Mouse (Mus musculus): ENCODE results near the gene Spry1.

Spry1 gene

DNA sequence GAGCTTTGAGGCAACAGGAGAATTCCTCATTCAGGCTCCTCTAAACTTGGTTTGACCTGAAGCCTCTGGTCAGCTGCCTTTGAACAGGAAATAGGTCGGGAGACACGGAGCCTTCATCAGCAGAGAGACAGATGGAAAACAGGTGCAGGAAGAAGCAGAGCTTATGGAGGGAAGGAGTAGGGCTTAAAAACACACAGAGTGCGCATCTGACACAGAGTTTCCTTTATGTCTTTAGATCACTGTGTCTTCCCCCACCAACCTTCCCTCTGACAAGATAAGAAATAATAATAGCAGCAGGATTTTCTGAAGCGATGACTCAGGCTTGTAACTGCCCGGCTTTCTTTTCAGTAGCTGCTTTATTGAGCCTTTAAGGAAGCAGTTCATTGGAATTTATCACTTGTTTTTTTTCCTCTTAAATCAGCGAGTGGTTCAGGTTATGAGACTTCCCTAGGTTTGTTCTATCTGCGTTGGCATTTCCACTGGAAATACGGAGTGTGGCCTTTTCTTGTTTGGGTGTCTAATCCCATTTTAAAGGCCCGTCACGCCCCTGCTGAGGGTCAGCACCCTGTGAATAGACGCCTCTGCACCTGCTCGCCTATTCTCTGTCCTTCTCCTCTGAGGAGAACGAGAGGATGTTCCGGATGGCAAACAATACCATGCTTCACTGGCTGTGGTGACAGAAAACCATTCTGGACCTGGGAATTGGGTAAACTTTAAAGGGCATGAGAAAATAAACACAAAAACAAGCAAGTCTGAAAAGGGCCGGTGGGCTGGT is 32.7 kb downstream of the Spry1 start:
- DNase-seq: no peak

DNA sequence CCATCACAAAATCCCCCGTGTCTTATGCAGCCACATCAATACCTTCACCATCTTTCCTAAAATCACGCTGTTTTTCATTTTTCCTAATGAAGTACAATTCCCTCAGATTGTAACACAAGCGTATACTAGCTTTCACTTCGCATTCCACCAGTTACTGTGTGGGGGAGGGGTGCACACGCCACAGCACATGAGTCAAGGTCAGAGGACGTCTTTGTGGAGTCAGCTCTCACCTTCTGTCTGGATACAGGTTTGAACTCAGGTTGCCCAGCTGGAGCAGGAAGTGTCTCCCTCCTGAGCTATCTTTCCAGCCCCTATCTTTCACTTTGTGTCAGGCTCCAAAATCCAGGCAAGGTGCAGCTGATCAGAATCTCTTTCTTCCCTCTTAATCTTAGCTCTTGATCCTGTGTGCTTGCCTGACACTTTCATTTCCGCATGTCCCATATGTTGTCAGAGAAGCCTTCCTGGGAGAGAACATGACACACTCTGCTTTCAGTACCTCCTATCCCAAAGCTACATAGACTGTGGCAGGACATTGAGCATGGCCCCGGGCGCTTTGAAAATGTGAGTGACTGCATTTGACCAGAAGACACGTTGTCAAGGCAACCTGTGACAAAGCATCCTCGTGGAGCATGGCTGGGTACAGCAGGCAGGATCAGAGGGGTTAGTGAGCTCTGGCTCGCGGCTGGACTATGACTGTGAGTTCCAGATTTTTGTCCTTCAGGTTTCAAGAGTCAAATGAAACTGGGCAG is 33.9 kb downstream of the Spry1 start:
- DNase-seq: no peak

DNA sequence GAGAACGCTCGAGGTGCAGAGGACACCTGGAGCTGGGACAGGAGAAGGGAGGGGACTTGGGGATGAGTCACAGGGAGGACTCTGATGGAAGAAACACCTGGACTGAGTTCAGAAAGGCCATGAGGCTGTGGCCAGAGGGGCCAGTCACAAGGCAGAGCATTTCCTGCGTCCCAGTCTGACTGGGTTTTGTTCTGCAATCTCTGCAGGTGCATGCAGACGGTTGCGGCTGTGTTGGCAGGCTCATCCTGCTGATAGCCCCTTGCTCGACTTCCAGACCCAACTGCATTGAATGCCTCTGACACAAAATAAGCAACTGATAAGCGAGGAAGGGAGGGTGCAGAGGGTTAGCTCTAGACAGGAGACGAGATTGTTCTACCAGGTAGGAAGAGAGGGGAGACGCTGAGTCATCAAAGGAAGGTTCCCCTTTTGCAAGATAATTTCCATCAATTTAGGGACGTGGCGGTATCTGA is 35.3 kb downstream of the Spry1 start:
- DNase-seq: peak; percentile 7 to 24

DNA sequence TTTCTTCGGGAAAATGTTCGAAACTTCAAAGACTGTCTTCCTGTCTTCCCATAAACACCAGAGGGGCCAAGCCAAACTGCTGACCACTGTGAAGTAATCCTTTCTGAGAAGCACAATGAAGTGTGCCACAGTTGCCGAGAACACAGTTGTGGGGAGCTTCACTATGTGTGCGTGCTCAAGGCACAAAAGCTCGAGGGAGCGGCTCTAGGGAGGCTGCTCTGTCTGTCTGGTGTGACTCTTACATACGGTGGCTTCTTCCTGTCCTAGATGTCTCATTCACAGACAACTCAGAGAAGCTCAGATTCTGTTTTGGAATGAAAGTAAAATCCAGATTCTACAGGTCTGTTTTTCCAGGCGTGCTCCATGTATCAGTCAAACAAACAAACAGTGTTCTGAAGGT is 36.5 kb downstream of the Spry1 start:
- DNase-seq: no peak

DNA sequence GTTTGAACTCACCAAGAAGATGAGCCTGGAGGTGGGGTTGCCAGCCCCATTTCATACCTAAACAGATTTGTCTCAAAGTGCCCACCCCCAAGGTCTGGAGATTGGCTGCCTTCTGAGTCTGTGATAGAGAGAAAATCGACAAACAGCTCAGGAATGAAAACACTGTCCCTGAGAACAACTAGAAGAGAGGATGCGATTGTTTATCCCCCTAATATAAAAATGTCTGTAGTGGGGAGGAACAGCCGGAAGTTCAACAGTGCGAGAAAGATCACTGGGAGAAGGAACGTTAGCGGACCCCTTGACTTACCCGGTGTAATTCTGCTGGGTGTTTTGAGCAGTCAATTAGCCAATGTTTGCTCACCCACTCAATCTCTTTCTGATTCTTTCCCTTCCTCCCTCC is 46.5 kb downstream of the Spry1 start:
- DNase-seq: no peak

DNA sequence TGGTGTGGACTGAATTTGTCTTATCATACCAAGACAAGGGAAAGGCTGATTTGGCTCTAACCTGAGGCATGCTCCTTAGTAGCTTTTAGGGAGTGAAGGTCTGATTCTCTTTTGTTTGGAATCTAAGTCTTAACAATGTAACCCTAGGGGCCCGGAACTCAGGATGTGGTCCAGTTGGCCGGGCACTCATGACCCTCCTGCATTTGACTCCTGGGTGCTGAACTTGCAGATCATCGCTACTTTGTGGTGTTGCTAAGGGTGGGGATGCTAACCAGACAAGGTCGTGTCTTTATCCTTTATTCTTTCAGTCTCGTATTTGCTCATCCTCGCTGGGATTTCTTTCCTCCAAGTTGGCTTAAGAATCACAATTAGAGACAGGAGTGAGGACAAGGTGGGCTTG is 47.0 kb downstream of the Spry1 start:
- no peak for DNase-seq

DNA sequence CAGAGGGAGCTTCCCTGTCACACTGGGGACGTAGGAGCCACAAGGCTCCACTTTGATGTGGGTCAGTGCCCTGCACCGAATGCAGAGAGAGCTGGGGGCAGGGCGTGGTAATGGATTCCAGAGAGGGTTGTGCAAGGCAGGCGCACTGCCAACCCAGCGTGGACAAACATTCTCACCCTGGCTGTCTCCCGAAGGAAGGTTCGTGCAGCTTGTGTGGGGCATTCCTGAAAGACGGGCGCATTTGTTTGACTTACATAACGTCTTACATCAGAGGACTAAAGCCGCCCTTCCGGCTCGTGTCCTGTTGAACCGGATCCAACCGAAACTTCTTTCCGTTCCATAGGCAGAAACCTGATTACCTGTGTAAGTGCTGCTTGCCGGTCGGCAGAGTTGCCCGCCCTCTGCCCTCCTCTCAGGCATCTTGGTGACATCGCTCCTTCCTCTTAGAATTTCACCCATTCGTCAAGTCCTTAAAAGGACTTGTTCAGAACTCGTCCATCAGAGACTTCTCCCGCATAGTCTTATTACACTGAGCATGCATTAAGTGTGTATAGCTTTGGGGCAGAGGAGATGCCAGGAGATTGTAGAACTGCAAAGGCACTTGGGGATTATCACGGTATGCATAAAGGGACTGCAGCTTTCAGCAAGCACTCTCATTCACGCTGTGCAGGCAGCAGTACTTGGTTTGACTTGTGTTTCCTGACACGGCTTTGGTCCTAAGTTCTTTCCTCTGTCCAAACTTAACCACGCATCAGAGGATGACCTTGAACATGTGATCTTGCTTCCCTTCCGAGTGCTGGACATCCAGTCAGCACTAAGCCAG is 47.6 kb downstream of the Spry1 start:
- peak; percentile 28 to 32 for DNase-seq

DNA sequence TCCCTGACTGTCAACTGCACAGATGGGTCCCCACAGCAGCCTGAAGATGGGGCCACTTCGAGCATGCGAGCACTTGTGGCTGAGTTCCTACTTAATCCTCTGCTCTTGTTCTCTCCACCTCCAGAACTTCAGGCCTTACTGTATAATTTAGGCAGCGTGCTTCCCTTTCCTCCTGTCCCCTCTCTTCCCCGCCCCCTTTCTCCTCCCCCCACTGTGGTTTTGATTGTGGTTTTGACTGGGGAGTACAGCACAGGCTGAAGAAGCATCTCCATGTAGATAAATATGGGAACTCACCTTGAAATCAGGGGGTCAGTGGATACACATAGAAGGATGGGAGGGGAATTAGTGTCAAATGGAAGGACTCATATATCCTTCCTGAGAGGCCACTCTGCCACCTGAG is 53.2 kb downstream of the Spry1 start:
- DNase-seq: no peak

DNA sequence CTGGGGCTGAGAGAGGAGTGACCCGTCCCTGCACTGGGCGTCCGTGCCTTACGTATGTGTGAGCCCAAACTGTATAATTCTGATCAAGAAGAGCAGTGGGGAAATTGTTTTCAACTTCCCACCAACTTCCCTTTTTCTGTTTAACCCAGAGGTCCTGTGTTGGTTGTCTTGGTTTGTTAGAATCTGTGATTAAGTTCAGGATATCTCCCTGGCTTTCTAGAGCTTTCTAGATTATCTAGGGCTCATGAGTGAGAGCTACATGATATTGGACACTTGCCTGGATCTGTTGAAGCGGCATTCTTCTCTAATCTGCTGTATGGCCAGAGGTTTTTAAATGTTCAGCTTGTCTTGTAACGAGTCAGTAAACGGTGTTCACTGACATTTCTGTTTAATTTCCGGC is 53.8 kb downstream of the Spry1 start:
- DNase-seq: no peak
